Mouse (Mus musculus): ENCODE results near the gene Mtif3.

- TF ChIP-seq CTCF (IDR thresholded peaks at IDR 0.05; ENCODE audit: borderline replicate concordance, insufficient read depth, low read depth, low read length), result no peak
- no peak for TF ChIP-seq POLR2A (IDR thresholded peaks at IDR 0.05; ENCODE audit: borderline replicate concordance, insufficient read depth, low read length)
Measured at GRCm38 (mm10) chr5:146933466-146933865, 30.1 kb downstream of the Mtif3 start.
